Mouse (Mus musculus) T-helper 1 cell (primary cell): Measurements from ENCODE around the gene Josd1.

Experiments used
- in situ Hi-C: fragments of 300-600 bp; cut with MboI, MseI; formaldehyde crosslinking; loops from one replicate; pipeline ENCODE4 v1.15.1; 2025; ENCODE audit warnings: high pct_unique_total_duplicates

The Josd1 gene

GRCm38 (mm10) chr15:79664666-79665065 is 23.1 kb downstream of the Josd1 start:
- in situ Hi-C loops = no loop called here

- in situ Hi-C loops = no loop called here
These were observed 25.9 kb downstream of the Josd1 start for GRCm38 (mm10) chr15:79661852-79662251.

GRCm38 (mm10) chr15:79658531-79659375 is 29.0 kb downstream of the Josd1 start, which contains the start of the genes Fam227a and Cby1:
Gene Fam227a, minus strand, starts transcription at chr15:79658956.
Gene Cby1, plus strand, starts transcription at chr15:79659199.
- in situ Hi-C loops = no loop called here

GRCm38 (mm10) chr15:79657837-79658530 is 29.7 kb downstream of the Josd1 start:
- in situ Hi-C loops = no loop called here

- in situ Hi-C loops = no loop called here
These were observed 31.3 kb downstream of the Josd1 start for GRCm38 (mm10) chr15:79656451-79656850.

GRCm38 (mm10) chr15:79651481-79651880 is 36.2 kb downstream of the Josd1 start:
- in situ Hi-C loops = no loop called here

GRCm38 (mm10) chr15:79650569-79650968 is 37.1 kb downstream of the Josd1 start:
- in situ Hi-C loops = no loop called here

- in situ Hi-C loops = no loop called here
These were observed 39.6 kb downstream of the Josd1 start for GRCm38 (mm10) chr15:79648130-79648529.

- in situ Hi-C loops = no loop called here
These were observed 42.2 kb downstream of the Josd1 start for GRCm38 (mm10) chr15:79645483-79645882.

- in situ Hi-C loops = no loop called here
These were observed 46.4 kb downstream of the Josd1 start for GRCm38 (mm10) chr15:79641135-79641817.

GRCm38 (mm10) chr15:79630471-79630870 is 57.2 kb downstream of the Josd1 start:
- in situ Hi-C loops = no loop called here
